Mouse (Mus musculus): ENCODE results near the gene Tsc22d3.
"Not testable (repeated sequence)": the region's sequence is repeated elsewhere in the genome, so short reads cannot be mapped to it uniquely, and the experiment has no call there.

The Tsc22d3 gene

DNA sequence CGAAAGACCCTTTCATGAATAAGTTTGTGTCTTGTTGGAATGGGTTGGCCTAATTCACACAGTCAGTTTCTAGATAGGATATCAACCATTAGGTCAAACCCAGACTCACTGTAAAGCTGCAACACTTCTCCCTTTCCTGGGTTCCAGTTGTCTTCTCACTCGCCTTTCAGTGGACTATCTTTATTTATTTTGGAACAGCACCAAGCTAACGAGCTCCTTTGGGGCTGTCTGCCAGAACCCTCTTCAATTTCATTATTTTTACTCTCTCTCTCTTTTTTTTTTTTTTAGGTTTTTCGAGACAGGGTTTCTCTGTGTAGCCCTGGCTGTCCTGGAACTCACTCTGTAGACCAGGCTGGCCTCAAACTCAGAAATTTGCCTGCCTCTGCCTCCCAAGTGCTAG, 102.0 kb downstream of the Tsc22d3 start:
- DNase-seq (ENCODE audit: low spot score), result not testable (repeated sequence)

DNA sequence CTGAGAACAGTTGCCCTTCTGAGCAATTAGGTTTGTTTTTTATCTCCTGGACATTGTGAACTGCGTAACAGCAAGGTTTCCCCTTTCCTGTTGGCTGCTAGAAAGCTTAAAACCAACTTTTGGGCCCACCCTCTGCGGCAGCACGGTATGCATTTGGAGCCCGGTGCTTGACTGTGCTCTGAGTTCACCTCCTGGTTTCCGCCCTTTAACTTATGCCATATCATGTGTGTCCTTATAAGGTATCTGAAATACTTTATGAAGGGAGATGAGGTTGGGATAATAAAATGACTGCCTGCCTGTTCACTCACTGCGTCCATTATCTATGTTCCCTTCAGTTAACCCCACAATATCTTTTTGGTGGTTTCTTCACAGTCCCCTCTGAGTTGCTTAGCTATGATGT, 106.3 kb downstream of the Tsc22d3 start:
- no peak for DNase-seq (ENCODE audit: low spot score)

DNA sequence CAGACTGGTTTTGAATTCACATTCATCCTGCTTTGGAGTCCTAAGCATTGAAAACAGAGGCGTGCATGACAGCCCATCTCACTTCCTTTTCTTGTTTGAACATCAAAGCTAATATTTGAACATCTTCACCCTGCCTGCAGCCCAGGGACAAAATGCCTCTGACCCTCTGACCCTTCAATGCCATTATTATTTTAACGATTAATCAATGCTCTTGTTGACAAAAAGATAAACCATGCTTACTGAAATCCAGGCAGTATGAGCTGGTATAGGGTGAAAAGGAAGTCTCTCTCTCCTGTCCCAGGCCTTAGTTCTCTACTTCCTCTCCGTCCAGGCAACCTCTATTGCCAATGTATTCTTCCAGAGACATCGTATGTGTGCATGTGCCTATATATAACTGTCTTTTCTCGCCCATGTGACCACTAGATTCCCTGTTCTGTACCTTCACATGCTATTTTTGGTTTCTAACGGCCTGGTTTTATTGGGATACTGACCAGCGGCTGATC, 106.9 kb downstream of the Tsc22d3 start:
- DNase-seq (ENCODE audit: low spot score), result no peak

DNA sequence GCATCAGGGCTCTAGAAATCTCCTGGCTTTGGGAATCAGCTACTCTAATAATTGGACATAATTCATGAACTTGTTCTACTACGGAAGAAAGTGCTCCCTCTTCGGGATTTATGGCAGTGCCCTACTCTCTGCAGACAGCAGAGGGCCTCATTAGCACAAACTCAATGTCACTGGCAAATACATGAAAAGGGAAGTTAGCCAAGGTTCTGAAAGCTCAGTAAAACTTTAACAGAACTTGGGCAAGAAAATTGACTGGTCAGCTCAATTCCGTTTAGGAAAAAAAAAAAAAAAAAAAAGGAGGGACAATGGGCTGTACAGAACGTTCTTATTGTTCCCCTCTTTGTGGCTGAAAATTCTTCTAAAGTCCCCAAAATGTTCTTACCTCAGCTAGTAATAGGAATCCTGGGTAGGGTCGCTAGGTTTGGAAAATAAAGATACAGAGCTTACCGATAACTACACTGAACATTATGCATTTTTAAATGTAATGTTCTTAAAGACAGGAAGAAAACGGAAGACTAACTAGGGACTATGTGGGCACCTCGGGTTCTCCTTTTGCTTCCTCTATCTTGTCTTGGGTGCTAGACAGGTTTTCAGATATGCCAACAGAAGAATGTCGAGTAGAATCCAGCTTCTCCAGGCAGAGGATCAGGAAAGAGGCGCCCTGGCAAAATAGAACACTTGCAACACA, 108.4 kb downstream of the Tsc22d3 start:
- no peak for DNase-seq (ENCODE audit: low spot score)

DNA sequence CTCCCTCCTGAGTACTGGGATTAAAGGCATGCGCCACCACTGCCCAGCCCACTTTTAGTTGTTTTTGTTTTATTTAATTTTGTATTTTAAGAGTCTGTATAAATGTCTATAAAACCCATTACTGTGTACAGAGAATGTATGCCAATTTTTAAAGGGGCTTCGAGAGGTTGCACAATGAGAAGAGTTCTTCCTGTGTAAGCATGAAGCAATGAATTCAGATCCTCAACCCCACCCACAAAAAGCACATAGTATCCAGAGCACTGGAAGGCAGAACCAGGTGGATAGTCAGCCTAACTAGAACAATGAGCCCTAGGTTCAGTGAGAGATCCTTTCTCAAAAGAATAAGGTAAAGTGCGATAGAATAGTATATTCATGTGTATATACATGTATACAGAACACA, 110.3 kb downstream of the Tsc22d3 start:
- no peak for DNase-seq (ENCODE audit: low spot score)

All from spleen, adult 12 weeks (tissue).